13 mouse cellular contexts compared by ENCODE assay signal in the genomic region with DNA sequence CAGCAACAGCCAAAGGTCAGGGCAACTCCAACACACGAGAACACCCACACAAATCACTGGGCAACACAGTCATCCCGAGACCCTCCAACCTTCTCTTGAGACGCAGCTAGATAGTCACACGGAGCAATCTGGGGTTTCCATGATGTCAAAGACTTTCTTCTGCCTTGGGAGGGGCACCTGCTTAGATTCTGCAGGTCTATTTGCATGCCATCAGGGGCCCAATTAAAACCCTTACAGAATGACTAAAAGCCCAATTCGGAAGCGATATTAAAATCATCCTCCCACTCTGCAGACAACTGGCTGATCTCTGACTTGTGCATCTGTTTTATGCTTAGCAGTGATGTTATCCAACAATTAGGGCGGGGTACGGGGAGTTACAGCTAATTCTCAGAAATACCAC.
"Had no signal": no experiment of that assay in that cellular context is flagged by ENCODE, and none has a peak within 500 bp of the region (broad histone marks: within the 10 kb centered on the region; RNA-seq: fewer than 3 reads in every experiment).

No protein-coding gene starts in this region.

- H3K27me3 ChIP-seq: limb, embryonic 12.5 days; liver, embryonic 13.5 days; lung, embryonic 15.5 days; neural tube, embryonic 12.5 days had no signal

- DNase-seq: kidney, postnatal 25 days; layer of hippocampus, adult 9-11 months; layer of hippocampus, postnatal 36 days; liver; liver, embryonic 13.5 days; liver, postnatal 0 days; midbrain, embryonic 14.5 days; spleen, adult 18-20 months; thymus, adult 18-20 months; thymus, postnatal 14 days had no signal

- H3K4me1 ChIP-seq: limb, embryonic 12.5 days; liver, embryonic 13.5 days; lung, embryonic 15.5 days; neural tube, embryonic 12.5 days had no signal

- H3K27ac ChIP-seq: limb, embryonic 12.5 days; liver, embryonic 13.5 days; lung, embryonic 15.5 days; neural tube, embryonic 12.5 days had no signal

- H3K36me3 ChIP-seq: limb, embryonic 12.5 days; liver, embryonic 13.5 days; lung, embryonic 15.5 days; neural tube, embryonic 12.5 days had no signal

- H3K4me3 ChIP-seq: limb, embryonic 12.5 days; liver, embryonic 13.5 days; lung, embryonic 15.5 days; neural tube, embryonic 12.5 days had no signal
